Mouse (Mus musculus): ENCODE measurements at regions not wholly inside any gene's neighbourhood (a gene's known extent, or its start where the extent isn't known, plus 50 kb on each side); places are given as distances from the start of the nearest gene placed in this dataset.

DNA sequence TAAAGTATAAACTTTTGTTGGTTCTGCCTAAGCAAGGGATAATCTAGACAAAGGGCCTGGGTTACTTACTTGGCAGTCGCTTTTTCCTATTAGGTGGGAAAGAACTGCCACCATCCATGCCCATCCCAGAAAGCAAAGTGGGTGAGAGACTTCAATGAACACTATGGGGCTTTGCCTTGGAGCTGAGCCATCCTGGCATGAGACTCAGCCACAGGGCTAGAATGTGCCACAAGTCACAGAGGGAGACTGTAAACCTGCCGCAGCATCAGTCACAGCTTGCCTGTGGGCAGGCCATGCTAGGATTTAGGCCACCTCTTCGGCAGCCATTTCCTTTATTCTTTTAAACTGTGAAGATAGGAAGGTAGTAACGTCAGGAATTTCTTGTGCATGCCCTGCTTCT, 72.9 kb upstream of the Zcchc13 start:
- TF ChIP-seq CTCF (IDR thresholded peaks at IDR 0.05; ENCODE audit: control insufficient read depth, insufficient read depth, insufficient replicate concordance, low read depth, low read length) (no peak), POLR2A (IDR thresholded peaks at IDR 0.05; ENCODE audit: control insufficient read depth, low read depth, low read length) (no peak)

All from testis, adult 2 months (tissue).